Mouse (Mus musculus) gastrocnemius, postnatal 14 days (tissue): Measurements from ENCODE around the gene Gm10696. TPM values are rescaled to one million over a fixed set of nuclear protein-coding genes. Genes with fewer than 3 reads are reported as not detected.
"Not testable (repeated sequence)": the region's sequence is repeated elsewhere in the genome, so short reads cannot be mapped to it uniquely, and the experiment has no call there.

Source experiments
- DNase-seq: peaks from one replicate; pipeline ENCODE4 v3.0.0; 2021; ENCODE audit warnings: mixed read lengths
- intact Hi-C: fragments of 180-260 bp; cut with DNase I; formaldehyde crosslinking; loops from one replicate; pipeline ENCODE4 v1.15.1; 2025; ENCODE audit warnings: low total_unique reads
- long read RNA-seq, 2 experiments: library from polyadenylated mRNA; stranded (forward); transcript quantifications; one replicate each; pipeline ENCODE4 v2.0.0; 2021
- total RNA-seq, 2 experiments: library from RNA; stranded (reverse); gene quantifications; 2 replicates each; pipeline ENCODE4 v1.2.3; 2021

Gene Gm10696
- not detected for total RNA-seq
- long read RNA-seq, experiment 1: 0 reads
- long read RNA-seq, experiment 2: 0 reads

DNA sequence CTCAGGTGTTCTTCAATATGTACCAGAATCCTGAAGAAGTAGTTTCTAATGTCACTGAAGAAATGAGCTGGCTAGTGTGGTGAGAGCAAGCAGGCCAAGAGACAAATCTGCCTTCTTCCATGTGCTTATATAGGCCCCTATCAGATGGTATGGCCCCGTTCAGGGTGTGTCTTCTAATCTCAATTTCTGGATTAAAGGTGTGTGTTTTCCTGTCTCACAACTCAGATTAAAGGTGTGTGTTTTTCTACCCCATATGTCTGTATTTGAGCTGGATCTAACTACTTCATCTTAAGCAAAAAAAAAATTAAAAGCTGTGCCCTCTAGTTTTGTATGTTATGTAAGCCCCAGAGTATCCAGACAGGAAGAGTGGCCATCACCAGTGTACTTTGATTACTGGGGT is at the start of gene Gm10696:
Gm10696 (minus strand) TSS at position 101 of the 400 bp plus-strand sequence.
- intact Hi-C loops, DNase-seq: not testable (repeated sequence)

DNA sequence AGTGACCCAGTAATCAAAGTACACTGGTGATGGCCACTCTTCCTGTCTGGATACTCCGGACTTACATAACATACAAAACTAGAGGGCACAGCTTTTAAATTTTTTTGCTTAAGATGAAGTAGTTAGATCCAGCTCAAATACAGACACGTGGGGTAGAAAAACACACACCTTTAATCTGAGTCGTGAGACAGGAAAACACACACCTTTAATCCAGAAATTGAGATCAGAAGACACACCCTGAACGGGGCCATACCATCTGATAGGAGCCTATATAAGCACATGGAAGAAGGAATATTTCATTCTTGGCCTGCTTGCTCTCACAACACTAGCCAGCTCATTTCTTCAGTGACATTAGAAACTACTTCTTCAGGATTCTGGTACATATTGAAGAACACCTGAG is 18.4 kb upstream of the Gm10696 start, which contains the start of gene Gm5286:
Gm5286 (plus strand) TSS at position 301 of the 400 bp plus-strand sequence.
- intact Hi-C loops, DNase-seq: not testable (repeated sequence)

DNA sequence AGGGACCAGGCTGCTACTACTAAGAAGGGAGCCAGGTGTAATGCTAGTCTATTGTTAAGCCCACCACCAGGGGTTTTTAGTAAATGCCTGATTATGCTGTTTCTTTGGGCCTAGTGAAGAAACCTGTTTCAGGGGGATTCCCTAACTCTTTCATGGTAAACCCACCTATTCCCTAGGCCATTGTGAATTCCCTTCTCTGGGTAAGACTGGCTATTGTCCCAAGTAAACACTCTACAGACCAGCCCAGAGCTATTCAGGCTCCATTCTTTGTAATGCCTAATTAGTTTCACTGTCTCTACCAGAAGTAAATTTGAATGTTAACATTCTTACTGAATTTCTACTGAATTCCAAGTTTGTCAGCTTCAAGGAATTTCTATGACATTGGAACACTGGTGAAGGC is 10.6 kb downstream of the Gm10696 start:
- intact Hi-C loops, DNase-seq: not testable (repeated sequence)

Other genes starting within 250 kb of the Gm10696 start
- not detected for gene Gm9117, start 234.7 kb downstream of the Gm10696 start, total RNA-seq
- gene Tdpoz5, start 216.9 kb downstream of the Gm10696 start, total RNA-seq: not detected
- gene Gm9125, start 123.3 kb downstream of the Gm10696 start, total RNA-seq: not detected
- gene Gm10697, start 105.5 kb downstream of the Gm10696 start, total RNA-seq: not detected
- gene Gm5286, start 18.5 kb upstream of the Gm10696 start, total RNA-seq: not detected
- gene Gm4778, start 85.8 kb upstream of the Gm10696 start, total RNA-seq: not detected
- 1 to 10 TPM; 6.5 to 6.7 TPM for gene Them4, start 131.9 kb upstream of the Gm10696 start, total RNA-seq
- under 1 TPM in 1 of 2 experiments, not detected in 1; 0.16 TPM for gene Them5, start 163.9 kb upstream of the Gm10696 start, total RNA-seq
- under 1 TPM; 0.18 to 0.31 TPM for gene C2cd4d, start 184.2 kb upstream of the Gm10696 start, total RNA-seq
- 10 to 100 TPM; 15.8 to 22.8 TPM for gene Rorc, start 194.6 kb upstream of the Gm10696 start, total RNA-seq
- under 1 TPM; 0.06 to 0.11 TPM for gene Lingo4, start 220.3 kb upstream of the Gm10696 start, total RNA-seq
- gene Tdrkh, start 235.1 kb upstream of the Gm10696 start, total RNA-seq: 1 to 10 TPM; 3.5 to 4.8 TPM